Mouse (Mus musculus): Measurements from ENCODE around the gene Rpl13a. TPM values are rescaled to one million over a fixed set of nuclear protein-coding genes. Genes with fewer than 3 reads are reported as not detected.
"Not testable (repeated sequence)": the region's sequence is repeated elsewhere in the genome, so short reads cannot be mapped to it uniquely, and the experiment has no call there.

Rpl13a gene
- total RNA-seq, 2 experiments from 2014 or later, result 2,237 to 2,371 TPM

DNA sequence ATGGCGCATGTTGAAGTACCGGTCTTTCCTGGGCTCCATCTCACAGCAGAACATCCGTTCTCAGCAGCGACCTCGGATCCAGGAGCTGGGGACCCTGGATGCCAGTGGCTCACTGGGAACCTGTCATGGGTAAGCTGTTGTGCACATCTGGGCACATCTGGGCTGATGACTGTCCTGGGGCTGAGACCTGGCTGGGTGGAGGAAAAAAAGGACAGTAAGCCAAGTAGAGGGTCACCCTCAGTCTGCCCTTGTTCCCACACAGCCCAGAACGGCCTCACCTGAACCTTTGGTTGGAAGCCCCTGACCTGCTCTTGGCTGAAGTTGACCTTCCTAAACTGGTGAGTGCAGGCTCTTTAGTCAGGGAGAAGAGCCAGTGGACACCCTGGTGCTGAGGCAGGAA, 30.4 kb upstream of the Rpl13a start:
- no peak for DNase-seq (ENCODE audit: low spot score in 2 of 2)

DNA sequence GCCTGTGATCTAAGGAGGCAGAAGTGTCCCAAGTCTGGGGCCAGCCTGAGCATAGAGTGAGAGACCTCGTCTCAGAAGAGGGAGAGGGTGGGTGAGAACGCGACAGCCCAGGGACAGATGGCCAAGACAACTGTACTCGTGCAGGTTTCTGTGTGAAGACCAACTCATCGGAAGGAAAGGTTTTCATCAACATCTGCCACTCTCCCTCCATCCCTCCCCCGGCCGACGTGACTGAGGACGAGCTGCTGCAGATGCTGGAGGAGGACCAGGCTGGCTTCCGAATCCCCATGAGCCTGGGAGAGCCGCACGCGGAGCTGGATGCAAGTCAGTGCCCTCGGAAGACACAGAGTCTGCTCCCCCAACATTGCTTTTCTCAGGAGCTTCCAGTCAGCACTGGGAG, 28.9 kb upstream of the Rpl13a start:
- no peak for DNase-seq (ENCODE audit: low spot score in 2 of 2)

GRCm38 (mm10) chr7:45156206-45156605, 27.6 kb upstream of the Rpl13a start:
- DNase-seq (ENCODE audit: low spot score in 2 of 2), result no peak

DNA sequence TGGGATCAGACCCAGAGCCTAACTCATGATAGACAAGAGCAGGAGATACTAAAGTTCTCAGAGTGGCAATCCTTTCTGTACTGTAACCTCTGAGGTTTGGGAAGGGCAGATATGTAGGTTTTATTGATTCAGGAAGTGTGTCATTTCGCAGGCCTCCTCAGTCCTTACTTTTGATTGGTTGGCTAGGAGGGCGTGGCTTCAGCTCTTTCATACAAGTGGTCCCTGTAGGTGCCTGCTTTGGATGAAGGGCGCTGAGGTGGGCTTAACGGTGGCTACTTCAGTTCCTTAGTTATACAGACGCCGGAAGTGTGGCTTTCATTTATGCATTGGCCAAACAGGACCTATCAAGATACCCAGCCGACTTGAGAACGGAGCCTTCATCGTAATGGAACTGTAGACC, 27.0 kb upstream of the Rpl13a start:
- no peak for DNase-seq (ENCODE audit: low spot score in 2 of 2)

GRCm38 (mm10) chr7:45154993-45155514, 26.5 kb upstream of the Rpl13a start:
- no peak for DNase-seq (ENCODE audit: low spot score in 2 of 2)

DNA sequence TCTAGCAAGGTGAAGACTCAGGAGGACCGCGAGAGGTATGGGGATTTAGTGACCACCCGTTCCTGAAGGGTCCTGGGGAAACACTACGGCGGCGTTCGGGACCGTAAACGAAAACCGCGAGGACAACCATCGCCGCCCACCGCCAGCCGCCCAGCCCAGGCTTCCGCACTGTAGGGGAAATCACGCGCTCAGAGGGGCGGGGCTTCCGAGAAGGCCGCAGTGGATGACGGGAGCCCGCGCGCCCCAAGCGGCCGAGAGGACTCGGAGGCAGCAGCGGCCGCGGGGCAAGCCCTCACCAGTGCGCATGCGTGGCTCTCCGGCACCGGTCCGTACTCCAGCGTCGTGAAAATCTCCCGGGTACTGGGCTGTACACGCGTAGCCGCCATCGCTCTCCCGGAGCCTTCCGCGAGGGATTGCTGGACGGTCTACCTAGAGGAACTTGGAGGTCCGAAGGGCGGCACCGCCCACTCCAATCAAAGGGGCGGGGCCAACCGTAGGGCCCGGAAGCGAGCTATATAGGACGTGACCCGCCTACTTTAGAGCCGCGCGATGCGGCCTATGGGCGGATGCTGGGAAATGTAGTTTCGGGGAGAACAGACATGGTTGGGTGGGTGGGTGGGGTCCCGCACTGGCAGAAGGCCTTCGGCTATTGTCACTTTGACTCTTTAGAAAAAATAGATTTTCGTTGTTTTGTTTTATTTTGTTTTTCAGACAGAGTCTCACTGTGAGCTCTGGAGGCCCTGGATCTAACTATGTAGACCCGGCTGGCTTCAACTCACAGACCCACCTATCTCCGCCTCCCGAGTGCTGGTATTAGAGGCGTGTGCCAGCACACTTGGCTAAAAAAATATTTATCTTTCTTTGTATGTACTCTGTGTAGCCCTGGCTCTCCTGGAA, 25.8 kb upstream of the Rpl13a start, which contains the start of the genes Pih1d1 and Aldh16a1:
Gene Pih1d1 (plus strand): TSS at position 208 of the 897 bp plus-strand sequence.
Gene Aldh16a1 (minus strand): TSS at position 489 of the 897 bp plus-strand sequence.
- peak; percentile 95 for DNase-seq (ENCODE audit: low spot score in 2 of 2)

DNA sequence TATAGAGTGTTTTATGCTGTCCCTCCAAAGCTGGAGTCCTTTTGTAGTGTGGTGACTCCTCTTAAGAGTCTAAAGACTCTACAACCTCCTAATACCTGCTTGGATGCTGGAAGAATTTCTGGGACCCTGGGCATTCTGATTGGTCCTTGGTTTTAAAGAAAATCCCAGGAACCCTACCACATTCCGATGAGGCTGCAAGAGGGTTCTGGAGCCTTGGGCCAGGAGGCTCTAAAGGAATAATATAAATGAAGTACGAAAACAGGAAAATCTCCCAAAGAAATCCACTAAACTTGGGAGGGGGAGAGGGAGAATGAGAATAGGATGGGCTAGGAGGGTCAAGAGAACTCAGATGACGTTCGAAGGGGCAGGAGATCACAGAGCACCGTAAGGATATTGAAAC, 25.0 kb upstream of the Rpl13a start:
- no peak for DNase-seq (ENCODE audit: low spot score in 2 of 2)

DNA sequence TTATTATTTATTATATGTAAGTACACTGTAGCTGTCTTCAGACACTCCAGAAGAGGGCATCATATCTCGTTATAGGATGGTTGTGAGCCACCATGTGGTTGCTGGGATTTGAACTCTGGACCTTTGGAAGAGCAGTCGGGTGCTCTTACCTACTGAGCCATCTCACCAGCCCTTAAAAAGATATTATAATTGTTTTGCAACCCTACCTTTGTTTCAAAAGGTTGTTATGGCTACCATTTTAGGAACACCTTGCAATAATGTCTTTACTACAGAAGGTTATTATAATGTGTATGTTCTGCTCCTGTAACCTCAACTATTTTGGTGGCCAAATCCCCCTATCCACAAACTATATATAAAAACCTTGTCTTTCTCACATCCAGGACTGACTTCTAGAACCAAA, 24.5 kb upstream of the Rpl13a start:
- DNase-seq (ENCODE audit: low spot score in 2 of 2), result not testable (repeated sequence)

- no peak for DNase-seq (ENCODE audit: low spot score in 2 of 2)
These were observed 22.7 kb upstream of the Rpl13a start for GRCm38 (mm10) chr7:45151303-45151702.

GRCm38 (mm10) chr7:45150321-45150720, 21.8 kb upstream of the Rpl13a start:
- no peak for DNase-seq (ENCODE audit: low spot score in 2 of 2)

DNA sequence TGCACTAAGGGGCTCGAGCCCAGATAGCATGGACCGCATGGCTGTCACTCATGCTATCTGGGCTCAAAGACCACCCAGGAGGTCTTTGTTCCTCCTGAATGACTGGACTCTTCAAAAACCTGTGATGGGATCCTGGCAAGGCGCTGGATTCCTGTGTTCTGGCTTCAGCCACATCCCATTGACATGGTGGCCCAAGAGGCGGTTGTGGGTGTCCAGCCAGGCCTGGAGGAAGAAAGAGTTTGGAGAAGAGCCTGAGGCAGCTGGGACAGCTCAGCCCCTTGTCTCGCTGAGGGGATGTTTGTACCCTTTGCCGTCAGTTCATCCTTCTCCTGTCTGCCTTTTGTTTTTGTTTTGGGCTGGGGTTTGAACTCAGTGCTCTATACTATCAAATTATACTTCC, 21.0 kb upstream of the Rpl13a start:
- no peak for DNase-seq (ENCODE audit: low spot score in 2 of 2)

DNA sequence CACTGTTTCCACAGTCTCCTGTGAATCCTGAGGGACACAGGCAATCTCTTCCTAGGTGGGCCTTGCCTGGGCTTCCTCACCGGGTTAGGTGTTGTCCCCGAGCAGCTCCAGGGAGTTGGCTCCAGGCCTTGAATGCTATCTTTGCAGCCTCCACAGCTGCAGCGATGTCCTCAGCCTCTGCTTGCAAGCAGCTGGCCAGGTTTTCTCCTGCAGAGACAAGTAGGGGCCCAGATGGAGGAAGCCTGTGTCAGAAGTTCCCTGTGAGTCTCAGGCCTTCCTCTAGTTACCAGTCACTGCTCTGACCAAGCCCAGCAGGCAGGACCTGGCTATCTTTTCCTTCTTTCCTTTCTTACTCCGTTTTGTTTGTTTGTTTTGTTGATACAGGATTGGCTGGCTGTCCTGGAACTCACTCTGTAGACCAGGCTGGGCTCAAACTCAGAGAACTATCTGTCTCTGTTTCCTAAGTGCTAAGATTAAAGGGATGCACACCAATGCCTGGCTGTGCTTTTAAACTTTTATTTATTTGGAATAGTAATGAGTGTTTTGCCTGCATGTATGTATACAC, 20.1 kb upstream of the Rpl13a start:
- DNase-seq (ENCODE audit: low spot score in 2 of 2), result no peak

GRCm38 (mm10) chr7:45147899-45148298, 19.3 kb upstream of the Rpl13a start:
- DNase-seq (ENCODE audit: low spot score in 2 of 2), result no peak

DNA sequence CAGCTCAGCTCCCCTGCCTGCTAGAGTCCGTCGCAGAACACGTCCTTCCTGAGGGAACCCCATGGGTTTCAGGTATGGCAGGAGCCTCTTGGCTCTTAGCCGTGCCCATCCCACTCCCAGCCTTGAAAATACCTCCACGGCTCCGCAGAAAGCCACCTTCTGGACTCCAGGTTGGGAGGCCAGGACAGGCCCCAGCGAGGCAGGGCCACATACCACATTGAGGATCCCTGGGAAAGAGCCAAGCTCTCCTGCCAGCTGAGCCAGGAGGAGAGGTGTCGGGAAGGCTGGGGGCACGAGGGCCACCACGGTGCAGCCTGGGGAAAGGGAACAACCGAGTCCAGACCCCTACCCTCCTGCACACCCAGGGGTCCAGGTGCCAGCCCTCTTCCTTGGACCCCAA, 18.7 kb upstream of the Rpl13a start:
- no peak for DNase-seq (ENCODE audit: low spot score in 2 of 2)

DNA sequence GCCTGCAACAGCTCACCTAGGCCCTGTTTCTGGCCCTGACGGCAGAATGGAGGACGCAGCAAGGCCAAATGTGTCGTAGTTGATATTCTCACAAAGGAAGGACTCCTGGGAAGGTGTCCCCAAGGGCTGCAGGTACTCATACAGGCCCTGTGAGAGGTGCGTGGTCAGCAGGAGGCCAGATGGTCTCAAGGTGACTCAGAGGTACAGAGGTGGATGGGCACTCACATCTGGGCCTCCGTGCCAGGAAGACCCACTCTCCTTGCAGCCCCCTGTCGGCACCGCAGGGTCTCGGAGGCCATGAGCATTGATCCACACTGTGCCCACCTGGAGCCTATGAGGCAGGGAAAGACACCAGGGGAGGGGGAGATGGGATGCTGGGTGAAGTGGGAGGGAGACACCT, 16.9 kb upstream of the Rpl13a start:
- no peak for DNase-seq (ENCODE audit: low spot score in 2 of 2)

- DNase-seq (ENCODE audit: low spot score in 2 of 2), result no peak
These were observed 16.0 kb upstream of the Rpl13a start for GRCm38 (mm10) chr7:45144368-45145174.

DNA sequence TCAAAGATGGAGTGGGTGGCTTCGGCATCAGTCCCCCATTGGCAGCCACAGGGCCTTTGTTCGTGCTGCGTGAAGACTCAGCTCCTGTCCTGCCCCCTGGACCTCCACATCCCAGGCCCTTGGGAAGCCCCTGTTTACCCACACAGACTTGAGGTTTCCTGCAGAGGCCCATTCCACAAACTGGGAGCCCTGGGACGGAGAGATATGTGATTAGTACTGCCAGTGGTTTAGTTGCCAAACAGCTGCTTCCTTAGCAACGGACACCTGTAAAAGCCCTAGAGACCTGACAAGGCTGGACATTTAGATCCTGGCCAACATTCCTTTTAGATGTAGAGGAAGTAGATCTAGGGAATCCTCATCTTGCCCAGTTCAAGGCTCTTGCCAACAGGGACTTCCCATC, 13.4 kb upstream of the Rpl13a start:
- DNase-seq (ENCODE audit: low spot score in 2 of 2), result no peak

- no peak for DNase-seq (ENCODE audit: low spot score in 2 of 2)
These were observed 12.8 kb upstream of the Rpl13a start for GRCm38 (mm10) chr7:45141319-45141718.

- DNase-seq (ENCODE audit: low spot score in 2 of 2), result no peak
These were observed 11.6 kb upstream of the Rpl13a start for GRCm38 (mm10) chr7:45139904-45140723.

DNA sequence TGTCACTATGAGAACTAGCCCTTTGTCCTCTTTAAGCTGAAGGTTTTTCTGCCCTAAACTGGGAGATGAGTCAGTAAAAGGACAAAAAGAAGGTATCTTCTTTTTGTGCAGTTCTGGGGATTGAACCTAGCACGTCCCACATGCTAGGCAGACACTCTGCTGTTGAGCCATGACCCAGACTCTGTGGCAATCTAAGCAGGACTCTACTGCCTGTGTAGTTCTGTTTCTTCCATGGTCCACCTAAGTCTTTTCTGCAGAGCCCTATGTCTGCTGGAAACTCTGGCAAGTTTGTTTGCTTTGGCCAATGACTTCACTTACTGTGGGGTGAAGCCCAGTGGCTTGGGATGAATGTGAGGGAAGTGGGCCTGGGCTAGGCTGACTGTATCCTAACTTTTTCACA, 9.8 kb upstream of the Rpl13a start:
- DNase-seq (ENCODE audit: low spot score in 2 of 2), result no peak
